Mouse (Mus musculus): ENCODE measurements around the gene Myl4.

Gene Myl4

DNA sequence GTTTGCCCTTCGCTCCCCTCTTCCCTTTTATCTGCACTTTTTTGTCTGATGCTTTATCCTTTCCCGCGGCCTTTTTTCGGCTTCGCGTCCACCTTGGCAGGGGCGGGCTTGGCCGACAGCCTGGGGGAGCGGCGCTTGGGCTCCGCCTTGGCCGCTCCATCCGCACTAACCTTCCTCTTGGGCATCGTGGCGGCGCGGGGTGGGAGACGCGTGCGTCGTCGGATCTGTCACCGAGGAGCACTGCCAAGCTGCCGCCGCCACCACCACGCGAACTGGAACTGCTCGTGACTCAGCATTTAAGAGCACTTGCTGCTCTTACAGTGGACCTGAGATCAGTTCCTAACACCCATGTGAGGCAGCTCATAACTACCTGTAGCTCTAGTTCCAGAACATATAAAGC lies 20.9 kb downstream of the Myl4 start:
- peak; percentile 63 for DNase-seq (ENCODE audit: low read depth, low spot score)

DNA sequence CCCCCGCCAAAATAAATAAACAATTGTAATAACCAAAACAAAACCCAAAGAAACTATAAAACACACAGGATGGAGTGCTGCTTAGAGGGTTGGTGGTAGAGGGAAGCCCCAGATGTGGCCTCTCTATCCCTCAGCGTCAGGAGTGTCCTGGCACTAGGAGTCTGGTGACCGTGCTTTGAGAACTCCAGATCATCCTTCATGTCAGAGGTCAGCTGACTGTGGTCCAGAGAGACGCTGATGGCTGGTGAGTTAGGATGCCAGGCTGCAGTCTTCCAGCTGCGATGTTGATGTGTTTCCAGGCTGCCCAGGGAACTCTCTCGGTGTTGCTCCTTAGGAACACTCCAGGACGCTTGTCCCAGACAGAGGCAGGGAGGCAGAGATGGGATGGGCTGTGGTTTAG lies 21.6 kb downstream of the Myl4 start:
- DNase-seq (ENCODE audit: low read depth, low spot score): no peak

DNA sequence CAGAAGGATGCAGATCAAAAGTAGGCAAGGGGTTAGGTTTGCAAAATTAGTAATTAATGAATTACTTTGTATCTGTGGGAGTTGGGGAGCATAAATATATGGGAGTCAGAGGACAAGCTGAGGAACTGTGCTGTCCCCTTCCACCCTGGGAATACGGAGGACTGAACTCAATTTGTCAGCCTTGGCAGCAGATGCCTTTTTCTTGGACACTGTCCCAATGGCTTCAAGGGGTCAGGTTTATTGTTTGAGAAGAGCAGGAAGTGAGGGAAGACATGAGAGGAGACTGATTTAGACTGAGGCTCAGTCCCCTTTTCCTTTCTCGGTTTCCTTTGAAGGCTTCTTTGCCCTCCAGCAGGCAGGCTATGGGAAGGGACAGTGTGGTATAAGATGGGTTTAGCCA lies 22.1 kb downstream of the Myl4 start:
- no peak for DNase-seq (ENCODE audit: low read depth, low spot score)

DNA sequence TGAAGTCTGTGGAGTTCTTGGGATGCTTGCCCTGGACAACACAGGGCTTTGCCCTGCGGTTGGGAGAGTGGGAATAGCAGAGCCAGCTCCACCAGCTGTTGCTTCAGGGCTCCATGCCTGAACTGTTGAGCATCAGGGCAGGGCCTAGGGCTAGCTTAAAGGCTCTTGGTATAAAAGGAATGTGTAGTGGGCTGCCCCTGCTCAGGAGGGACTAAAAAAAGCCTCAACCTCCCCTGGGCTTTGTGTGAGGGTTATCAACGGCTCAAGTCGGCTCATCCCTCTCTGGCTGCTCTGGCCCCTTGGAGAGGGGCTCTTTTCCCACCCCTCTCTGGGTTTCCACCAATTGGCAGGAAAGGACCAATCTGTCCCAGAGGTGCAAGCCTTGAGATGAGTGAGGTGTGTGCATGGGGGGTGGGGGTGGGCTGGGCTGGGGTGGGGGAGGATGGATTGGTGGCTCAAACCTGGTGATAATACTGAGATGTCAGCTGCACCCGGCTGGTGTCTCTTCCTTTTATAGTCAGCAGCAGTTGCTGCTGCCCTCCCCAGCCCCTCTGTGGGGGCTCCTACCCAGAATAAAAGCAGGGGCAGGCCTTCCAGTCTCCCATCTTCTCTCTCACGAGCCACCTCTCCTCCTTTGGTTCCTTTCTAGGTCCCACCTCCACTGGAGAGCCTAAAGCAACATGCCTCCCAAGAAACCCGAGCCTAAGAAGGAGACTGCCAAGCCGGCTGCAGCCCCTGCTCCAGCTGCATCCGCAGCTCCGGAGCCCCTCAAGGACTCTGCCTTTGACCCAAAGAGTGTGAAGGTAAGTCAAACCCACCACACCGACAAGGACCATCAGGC lies 26.5 kb downstream of the Myl4 start:
- no peak for DNase-seq (ENCODE audit: low read depth, low spot score)

DNA sequence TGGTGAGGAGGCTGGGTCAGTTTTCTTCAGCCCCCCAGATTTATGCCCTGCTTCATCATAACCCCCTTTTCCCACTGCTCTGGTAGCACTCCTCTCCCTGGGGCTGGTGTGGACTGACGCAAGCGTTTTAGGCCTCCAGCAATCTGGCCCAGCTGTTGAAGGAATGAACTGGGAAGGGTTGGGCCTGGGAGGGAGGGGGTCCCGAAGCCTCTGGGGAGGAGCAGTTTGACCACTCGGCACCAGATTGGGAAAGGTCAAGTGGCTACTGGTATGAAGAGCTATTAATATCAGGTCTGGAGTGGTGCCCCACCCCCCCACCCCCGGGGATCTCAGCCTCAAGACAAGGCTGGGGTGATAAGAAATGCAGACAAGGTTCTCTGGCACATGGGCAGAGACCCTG lies 27.6 kb downstream of the Myl4 start:
- DNase-seq (ENCODE audit: low read depth, low spot score): no peak

DNA sequence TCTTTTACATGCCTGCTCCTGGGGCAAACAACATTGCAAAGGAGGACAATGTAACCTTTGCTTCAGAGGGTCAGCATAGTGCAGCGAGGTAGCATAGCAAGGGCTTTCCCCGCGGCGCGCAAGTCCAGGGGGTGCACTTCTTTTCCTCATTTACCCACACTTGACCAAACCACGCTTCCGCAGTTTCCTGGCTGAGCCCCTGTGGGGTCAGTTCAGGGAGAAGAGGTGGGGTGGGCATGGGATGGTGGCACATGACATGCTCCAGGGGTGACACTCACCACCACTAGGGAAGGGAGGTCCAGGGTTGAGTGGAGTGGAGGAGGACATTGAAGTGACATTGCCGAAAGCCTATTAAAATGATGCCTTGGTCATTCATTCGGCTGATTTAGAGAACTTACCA lies 28.6 kb downstream of the Myl4 start:
- no peak for DNase-seq (ENCODE audit: low read depth, low spot score)

DNA sequence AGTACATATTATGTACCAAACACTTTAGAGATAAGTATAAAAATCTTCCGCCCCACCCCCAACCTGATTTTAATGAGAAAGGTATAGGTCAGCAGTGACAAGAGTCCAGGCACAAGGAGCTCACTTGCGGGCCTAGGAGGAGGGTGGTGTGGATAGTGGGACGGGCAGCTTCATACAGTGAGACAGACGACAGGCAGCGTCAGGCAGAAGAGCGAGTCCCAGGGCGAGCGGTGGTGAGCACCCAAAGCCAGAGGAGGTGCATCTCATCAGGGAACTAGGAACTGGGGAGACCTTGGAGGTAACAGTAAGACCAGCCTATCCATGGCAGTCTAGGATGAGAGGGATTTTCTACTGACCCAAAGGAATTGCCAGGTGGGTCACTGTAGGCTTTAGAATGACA lies 29.1 kb downstream of the Myl4 start:
- no peak for DNase-seq (ENCODE audit: low read depth, low spot score)

DNA sequence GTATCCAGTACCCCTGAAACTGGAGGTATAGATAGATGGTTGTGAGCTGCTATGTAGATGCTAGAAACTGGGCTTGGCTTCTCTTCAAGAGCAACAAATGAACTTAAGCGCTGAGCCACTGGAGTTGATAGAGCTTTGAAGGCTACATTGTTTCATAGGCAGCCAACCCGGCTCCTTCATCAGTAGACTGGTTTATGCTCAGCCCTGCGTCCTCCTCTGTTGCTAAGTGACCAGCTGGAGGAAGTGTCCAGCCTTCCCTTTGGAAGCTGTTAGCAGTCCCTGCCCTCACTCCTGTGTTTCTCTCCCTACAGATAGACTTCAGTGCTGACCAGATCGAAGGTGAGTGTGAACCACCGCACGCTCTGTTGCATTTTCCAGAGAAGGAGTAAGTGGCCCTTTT lies 29.6 kb downstream of the Myl4 start:
- no peak for DNase-seq (ENCODE audit: low read depth, low spot score)

DNA sequence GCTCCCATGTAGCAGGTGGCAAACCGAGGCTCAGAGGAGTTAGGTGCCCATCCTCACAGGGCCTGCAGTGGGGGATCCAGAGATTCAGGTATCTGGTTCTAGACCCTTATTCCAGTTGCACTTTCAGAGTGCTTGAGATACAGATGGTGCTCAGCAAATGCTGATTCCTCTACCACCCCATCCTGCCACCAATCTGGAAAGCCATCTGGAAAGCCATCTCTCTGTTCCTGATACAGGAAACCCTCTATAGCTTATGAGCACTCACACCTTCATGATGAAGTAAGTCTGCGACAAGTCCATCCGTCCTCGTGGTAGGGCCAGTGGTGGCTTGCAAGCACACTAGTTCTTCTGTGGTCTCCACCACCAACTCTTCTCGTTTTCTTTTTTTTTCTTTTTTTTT lies 30.1 kb downstream of the Myl4 start:
- no peak for DNase-seq (ENCODE audit: low read depth, low spot score)

DNA sequence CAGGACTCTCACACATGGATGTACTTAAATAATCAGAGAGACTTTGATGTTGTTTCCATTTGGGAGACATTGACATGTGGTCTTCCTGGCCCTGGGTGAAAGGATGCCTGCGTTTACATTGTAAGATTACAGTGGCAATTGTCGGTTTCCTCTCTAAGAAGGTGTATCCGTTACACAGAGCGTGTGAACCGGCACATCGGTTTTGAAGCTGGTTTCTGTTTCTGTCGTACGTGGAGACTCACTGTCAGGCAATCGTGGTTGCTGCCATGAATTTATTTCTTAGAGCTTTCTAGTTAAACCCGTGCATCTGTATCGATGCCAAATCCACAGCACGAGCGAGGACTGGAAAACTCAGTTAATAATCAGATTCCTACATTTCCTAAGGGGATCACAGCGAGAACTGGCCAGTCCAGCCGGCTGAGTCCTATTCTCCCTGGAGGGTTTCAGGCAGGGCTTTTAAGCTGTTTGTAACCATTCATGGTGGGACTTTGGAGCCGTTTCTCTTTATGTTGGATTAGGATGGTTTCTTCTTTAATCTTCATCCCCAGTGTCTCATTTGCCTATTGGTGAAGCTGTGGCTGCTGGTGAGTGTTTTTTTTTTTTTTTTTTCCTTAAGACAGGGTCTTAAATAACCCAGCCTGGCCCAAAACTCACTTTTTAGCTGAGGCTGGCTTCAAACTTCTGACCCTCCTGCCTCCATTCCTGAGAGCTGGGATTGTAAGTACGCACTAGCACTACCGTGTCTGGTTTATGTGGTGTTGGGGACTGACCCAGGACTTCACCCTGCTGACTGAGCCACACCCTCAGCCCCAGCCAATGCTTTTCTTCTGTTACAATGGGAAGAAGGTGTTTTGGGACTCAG lies 31.2 kb downstream of the Myl4 start:
- no peak for DNase-seq (ENCODE audit: low read depth, low spot score)

DNA sequence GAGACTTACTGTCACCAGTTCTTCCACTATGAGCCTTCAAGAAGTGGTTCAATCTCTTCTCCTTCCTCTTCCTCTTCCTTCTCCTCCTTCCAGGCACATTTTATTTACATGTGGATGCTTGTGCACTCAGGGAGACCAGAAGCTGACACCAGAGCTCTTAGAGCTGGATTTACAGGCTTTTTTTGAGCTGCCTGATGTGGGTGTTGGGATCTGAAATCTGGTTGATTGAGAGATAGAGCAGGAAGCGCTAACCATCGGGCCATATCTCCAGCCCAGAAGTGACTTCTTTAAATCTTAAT lies 31.8 kb downstream of the Myl4 start:
- no peak for DNase-seq (ENCODE audit: low read depth, low spot score)

DNA sequence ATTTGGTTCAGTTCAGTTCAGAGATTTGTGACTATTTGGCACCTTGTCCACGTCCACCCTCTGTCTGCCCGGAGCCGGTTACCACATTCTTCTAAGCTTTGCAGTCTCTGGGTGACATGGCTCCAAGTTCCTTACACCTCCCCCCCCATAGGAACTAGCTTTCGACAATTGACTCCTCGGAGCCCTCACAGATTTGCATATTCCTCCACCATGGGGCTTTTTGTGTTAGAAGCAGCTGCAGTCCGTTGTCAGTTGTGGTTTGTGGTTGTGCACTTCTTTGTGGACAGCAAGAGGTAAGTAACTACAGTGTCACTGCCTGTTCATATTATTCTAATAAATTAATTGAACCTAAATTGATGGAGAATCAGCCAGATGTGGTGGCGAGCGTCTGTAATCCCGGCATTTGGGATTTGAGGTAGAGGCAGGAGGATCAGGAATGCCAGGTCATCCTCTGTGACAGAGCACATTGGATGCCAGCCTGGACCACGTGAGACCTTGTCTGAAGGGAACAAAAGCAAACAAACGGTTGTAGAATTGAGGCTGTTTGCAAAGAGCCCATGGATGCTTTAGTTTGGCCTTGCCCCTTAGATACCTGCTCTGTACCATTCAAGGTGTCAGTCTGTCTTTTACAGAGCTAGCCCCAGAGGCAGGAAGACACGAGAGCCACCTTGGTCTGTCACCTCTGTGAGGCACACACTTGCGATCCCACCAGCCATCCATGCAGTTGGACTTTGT lies 32.3 kb downstream of the Myl4 start:
- DNase-seq (ENCODE audit: low read depth, low spot score): no peak

DNA sequence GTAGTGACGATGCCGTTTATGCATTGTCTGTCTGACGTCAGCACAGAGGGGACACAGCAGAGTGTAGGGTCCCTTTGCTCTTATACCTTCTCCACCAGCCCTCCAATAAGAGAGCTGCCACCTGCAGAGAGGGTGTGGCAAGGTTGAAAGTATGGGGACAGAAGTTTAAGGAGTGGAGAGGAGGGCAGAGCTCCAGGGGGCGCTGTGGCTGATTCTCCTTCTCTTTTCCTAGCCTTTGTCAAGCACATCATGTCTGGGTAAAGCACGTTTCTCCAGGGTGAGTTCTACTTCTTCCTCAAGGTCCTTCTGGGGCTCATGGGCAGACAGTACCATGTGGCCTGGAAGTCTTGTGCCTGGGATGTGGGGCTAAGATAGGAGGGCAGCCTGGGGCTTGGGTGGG lies 35.0 kb downstream of the Myl4 start:
- DNase-seq (ENCODE audit: low read depth, low spot score): peak; percentile 85

DNA sequence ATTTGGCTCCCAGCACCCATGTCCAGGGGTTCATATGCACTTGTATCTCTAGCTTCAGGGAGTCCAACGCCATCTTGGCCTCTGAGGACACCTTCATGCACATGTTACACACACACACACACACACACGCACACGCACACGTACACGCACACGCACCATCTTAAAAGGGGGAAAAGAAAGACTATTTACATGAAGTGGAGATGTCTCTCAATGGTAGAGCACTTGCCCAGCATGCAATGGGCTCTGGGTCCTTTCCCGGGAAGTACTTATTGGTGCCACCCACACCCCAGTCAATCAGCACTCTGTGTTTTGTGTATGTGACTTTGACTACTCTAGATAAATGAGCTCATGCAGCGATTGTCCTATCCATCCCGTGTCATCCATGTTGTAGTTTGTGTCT lies 37.4 kb downstream of the Myl4 start:
- no peak for DNase-seq (ENCODE audit: low read depth, low spot score)

DNA sequence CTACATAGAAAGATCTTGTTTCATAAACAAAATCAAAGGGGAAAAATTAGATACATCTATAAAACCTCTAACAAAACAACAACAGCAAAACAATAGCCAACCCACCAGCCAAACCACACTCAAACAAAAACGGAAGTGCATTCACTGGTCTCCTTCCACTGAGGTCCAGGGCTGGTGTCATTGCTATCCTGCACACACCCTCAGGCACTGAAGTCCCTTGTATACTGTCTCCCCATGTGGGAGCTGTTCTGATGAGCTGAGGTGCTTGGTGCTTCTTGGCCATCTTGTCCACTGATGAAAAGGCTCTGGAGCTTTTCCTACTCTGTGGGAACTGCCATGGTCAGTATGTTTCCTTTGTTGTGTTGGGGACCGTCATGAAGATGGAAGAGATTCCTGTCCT lies 38.0 kb downstream of the Myl4 start:
- no peak for DNase-seq (ENCODE audit: low read depth, low spot score)

DNA sequence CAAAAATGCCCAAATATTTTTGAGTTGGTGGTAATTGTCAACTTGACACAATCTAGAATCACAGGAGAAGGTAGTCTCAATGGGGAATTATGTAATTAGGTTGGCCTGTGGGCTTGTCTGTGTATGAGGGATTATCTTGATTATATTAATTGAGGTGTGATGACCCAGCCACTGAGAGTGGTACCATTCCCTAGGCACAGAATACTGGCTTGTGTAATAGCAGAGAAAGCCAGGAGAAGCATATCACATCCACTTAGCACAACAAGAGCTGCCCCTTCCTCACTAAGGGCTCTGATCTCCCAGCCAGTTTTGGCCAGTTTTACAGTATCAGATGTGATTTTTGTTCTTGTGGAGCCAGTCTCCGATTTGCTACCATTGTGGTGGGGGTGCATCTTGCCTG lies 39.1 kb downstream of the Myl4 start:
- no peak for DNase-seq (ENCODE audit: low read depth, low spot score)

DNA sequence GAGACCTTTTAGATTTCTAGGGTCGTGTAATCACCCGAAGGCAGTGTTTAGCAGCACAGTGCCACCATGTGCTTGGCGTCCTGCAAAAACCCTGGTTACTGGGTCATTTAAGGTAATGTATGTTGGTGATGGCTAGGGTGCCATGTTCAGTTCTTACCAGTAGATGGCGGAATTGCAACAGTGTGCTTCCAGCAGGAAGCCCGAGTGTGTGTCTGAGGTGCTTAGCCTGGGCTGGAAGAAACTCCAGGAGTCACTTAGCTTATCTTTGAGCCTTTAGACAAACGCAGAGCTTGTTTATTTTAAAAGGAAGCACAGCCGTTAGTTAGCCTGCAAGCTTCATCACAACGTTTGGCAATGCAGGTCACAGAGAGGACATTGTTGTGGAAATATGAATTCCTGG lies 39.7 kb downstream of the Myl4 start:
- peak; percentile 93 for DNase-seq (ENCODE audit: low read depth, low spot score)

DNA sequence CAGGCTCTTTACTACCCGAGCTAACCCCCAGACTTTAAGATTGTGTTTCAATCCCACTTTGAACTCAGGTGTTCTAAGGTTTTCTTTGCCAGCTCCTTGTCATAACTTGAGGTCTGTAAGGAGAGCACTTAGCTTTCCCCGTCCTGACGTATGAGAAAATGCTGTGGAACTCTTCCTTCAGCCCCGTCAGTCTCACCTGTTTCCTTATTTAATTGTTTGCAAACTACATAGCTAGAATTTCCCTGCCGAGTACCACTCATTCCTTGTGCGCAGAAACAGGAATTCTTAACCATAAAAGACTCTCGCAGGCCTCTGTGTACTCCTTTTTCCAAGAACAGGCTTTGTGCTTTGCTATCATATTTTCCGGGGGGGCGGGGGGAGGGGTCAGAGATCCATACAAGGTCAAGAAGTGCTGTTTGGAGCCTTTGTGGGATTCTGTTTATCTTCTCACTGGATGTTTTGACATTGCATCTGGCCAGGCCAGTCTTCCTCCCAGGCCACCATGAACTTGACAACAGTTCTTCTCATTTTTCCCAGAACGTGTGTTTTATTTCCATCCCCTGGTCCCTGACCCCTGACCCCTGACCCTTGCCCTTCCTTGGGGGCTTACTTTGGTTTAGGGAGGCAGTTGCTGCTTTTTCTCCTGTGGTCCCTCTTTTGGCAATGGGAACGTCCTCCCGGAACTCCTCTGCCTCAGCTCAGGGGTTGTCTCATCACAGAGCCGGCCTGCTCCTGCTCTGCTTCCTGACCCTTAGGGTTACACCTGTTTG lies 41.8 kb downstream of the Myl4 start:
- no peak for DNase-seq (ENCODE audit: low read depth, low spot score)

DNA sequence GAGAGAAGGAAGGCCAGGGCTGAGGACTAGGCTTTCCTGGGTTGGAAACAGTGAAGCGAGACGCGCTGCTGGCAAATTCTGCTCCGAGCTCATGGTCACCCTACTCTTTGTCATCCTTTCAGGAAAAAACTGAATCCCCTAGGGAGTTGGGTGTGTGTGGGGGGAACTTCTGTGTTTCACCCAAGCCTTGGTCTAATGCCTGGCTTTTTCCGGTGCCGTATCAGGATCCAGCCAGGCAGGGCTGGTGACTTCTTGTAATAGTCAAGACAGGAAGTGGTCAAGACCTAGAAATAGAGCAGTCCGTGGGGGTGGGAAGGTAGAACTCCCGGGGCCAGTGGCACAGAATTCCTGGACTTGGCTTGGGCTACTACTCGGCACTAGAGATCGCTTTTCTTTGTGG lies 45.9 kb downstream of the Myl4 start:
- DNase-seq (ENCODE audit: low read depth, low spot score): peak; percentile 36

DNA sequence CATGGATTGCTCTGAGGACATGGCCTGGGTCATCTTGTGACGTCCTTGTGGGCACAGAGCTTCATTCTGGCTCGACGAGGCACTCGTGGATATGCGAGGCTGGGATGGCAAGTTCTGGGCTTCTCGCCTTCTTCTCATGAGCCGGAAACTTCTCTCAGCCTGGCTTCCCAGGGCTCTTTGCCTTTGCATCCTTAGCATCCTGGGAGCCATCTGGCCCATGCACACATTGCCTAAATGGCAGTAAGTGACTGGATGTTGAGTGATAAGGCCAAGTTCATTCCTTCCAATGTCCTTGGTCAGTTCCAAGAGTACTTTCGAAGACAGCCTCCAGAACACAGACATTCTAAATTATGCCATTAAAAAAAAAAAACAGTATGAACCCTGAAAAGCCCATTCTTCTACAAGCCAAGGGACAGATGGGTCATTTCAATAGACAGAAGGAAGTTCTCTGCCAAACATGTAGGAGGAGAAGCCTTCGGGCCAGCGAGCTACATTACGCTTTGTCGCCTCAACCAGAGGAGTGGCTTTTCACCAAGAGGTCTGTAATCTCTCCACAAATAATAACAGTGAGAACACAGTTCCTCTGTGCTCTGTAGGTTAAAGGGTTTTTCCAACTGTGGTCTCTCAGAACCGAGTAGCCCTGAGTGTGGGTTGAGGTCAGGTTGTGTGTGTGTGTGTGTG lies 48.9 kb downstream of the Myl4 start:
- no peak for DNase-seq (ENCODE audit: low read depth, low spot score)

DNA sequence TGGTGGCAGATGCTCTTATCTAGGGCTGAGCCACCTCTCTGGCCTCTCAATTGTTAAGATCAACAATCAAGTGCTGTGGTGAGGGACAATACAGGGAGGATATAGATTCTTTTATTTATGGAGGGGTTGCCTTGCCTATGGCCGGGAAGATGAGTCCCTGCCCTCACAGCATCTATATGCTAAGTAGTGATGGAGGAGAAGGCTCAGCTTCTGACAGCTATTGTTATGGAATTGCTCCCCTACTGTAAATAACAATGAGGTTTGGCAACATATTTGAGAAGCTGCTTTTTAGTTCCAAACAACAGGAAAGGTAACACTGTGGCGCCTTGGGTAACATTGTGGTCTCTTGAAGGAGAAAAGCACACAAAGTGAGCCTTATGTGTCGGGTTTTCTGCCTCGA lies 50.2 kb downstream of the Myl4 start:
- DNase-seq (ENCODE audit: low read depth, low spot score): peak; percentile 90
